Mouse (Mus musculus): ENCODE data around the gene Cd276.
A peak's percentile ranks its signal among the peaks of the same experiment; 100 is the strongest.

Gene Cd276

GRCm38 (mm10) chr9:58550928-58551327 lies 4.3 kb downstream of the Cd276 start:
- no peak for DNase-seq (ENCODE audit: low spot score in 2 of 2)

GRCm38 (mm10) chr9:58549694-58550093 lies 5.5 kb downstream of the Cd276 start:
- DNase-seq (ENCODE audit: low spot score in 2 of 2) = no peak

GRCm38 (mm10) chr9:58548897-58549296 lies 6.3 kb downstream of the Cd276 start:
- no peak for DNase-seq (ENCODE audit: low spot score in 2 of 2)

GRCm38 (mm10) chr9:58546630-58547360 lies 8.4 kb downstream of the Cd276 start:
- DNase-seq (ENCODE audit: low spot score in 2 of 2) = peak in 1 of 2 experiments; percentile 36

- no peak for DNase-seq (ENCODE audit: low spot score in 2 of 2)
Observed at GRCm38 (mm10) chr9:58545428-58545827, 9.8 kb downstream of the Cd276 start.

- peak in 1 of 2 experiments; percentile 57 for DNase-seq (ENCODE audit: low spot score in 2 of 2)
Observed at GRCm38 (mm10) chr9:58544879-58545324, 10.3 kb downstream of the Cd276 start.

GRCm38 (mm10) chr9:58541895-58542338 lies 13.3 kb downstream of the Cd276 start:
- DNase-seq (ENCODE audit: low spot score in 2 of 2) = peak; percentile 81 to 87

GRCm38 (mm10) chr9:58539886-58540285 lies 15.4 kb downstream of the Cd276 start:
- no peak for DNase-seq (ENCODE audit: low spot score in 2 of 2)

GRCm38 (mm10) chr9:58537774-58538173 lies 17.5 kb downstream of the Cd276 start:
- no peak for DNase-seq (ENCODE audit: low spot score in 2 of 2)

GRCm38 (mm10) chr9:58535447-58536134 lies 19.6 kb downstream of the Cd276 start:
- DNase-seq (ENCODE audit: low spot score in 2 of 2) = no peak

GRCm38 (mm10) chr9:58534766-58535165 lies 20.5 kb downstream of the Cd276 start:
- DNase-seq (ENCODE audit: low spot score in 2 of 2) = peak in 1 of 2 experiments; percentile 54

- DNase-seq (ENCODE audit: low spot score in 2 of 2) = no peak
Observed at GRCm38 (mm10) chr9:58533322-58533721, 21.9 kb downstream of the Cd276 start.

GRCm38 (mm10) chr9:58532236-58532635 lies 23.0 kb downstream of the Cd276 start:
- no peak for DNase-seq (ENCODE audit: low spot score in 2 of 2)

- DNase-seq (ENCODE audit: low spot score in 2 of 2) = no peak
Observed at GRCm38 (mm10) chr9:58530407-58530806, 24.8 kb downstream of the Cd276 start.

- no peak for DNase-seq (ENCODE audit: low spot score in 2 of 2)
Observed at GRCm38 (mm10) chr9:58527841-58528240, 27.4 kb downstream of the Cd276 start.

- DNase-seq (ENCODE audit: low spot score in 2 of 2) = no peak
Observed at GRCm38 (mm10) chr9:58525108-58525507, 30.1 kb downstream of the Cd276 start.

GRCm38 (mm10) chr9:58521883-58522423 lies 33.3 kb downstream of the Cd276 start:
- peak; percentile 18 to 24 for DNase-seq (ENCODE audit: low spot score in 2 of 2)

GRCm38 (mm10) chr9:58520816-58521581 lies 34.2 kb downstream of the Cd276 start:
- DNase-seq (ENCODE audit: low spot score in 2 of 2) = peak; percentile 34 to 65

- DNase-seq (ENCODE audit: low spot score in 2 of 2) = no peak
Observed at GRCm38 (mm10) chr9:58519953-58520352, 35.3 kb downstream of the Cd276 start.

- peak; percentile 47 to 56 for DNase-seq (ENCODE audit: low spot score in 2 of 2)
Observed at GRCm38 (mm10) chr9:58517866-58518750, 37.1 kb downstream of the Cd276 start.

GRCm38 (mm10) chr9:58516480-58516879 lies 38.8 kb downstream of the Cd276 start:
- DNase-seq (ENCODE audit: low spot score in 2 of 2) = no peak
